Mouse (Mus musculus): ENCODE data around the gene Ushbp1.

- TF ChIP-seq BHLHE40 (IDR thresholded peaks at IDR 0.05; ENCODE audit: borderline replicate concordance, low read depth, low read length) (no peak), HCFC1 (IDR thresholded peaks at IDR 0.05; ENCODE audit: low read depth, low read length) (no peak), CTCF (IDR thresholded peaks at IDR 0.05 in 2 of 3, conservative IDR thresholded peaks at IDR 0.05 in 1 of 3; ENCODE audit: control insufficient read depth in 1 of 3, insufficient read depth in 1 of 3, low read depth in 2 of 3, low read length in 3 of 3, poor library complexity in 1 of 3, severe bottlenecking in 1 of 3) (no peak), CHD2 (IDR thresholded peaks at IDR 0.05; ENCODE audit: low read length) (no peak), USF1 (IDR thresholded peaks at IDR 0.05; ENCODE audit: low read depth, low read length) (no peak), EP300 (IDR thresholded peaks at IDR 0.05; ENCODE audit: low read depth in 1 of 2, low read length in 2 of 2) (no peak), POLR2A (IDR thresholded peaks at IDR 0.05; ENCODE audit: control insufficient read depth in 1 of 2, insufficient read depth in 1 of 2, low read depth in 1 of 2, low read length in 2 of 2, poor library complexity in 1 of 2) (peak in 1 of 2 experiments; percentile 35; a peak in 1 of 4 replicates), ELF1 (IDR thresholded peaks at IDR 0.05; ENCODE audit: low read depth, low read length) (no peak), ZC3H11A (IDR thresholded peaks at IDR 0.05; ENCODE audit: low read depth, low read length) (no peak), MAZ (IDR thresholded peaks at IDR 0.05; ENCODE audit: low read depth, low read length) (no peak), NRF1 (IDR thresholded peaks at IDR 0.05; ENCODE audit: insufficient read depth, low read depth, low read length, poor library complexity, severe bottlenecking) (no peak), MEF2A (IDR thresholded peaks at IDR 0.05; ENCODE audit: extremely low read depth, insufficient replicate concordance, low read depth, low read length, poor library complexity, severe bottlenecking) (no peak), TCF12 (IDR thresholded peaks at IDR 0.05; ENCODE audit: low read depth, low read length) (no peak), TAL1 (IDR thresholded peaks at IDR 0.05; ENCODE audit: low read length) (no peak)
Measured at GRCm38 (mm10) chr8:71411535-71412273, 16.1 kb upstream of the Ushbp1 start.

All from MEL (cell line).